Mouse (Mus musculus): ENCODE data around the gene Ntn1. TPM values are rescaled to one million over a fixed set of nuclear protein-coding genes. Genes with fewer than 3 reads are reported as not detected.

Gene Ntn1
- polyA plus RNA-seq, 1 experiment = not detected

DNA sequence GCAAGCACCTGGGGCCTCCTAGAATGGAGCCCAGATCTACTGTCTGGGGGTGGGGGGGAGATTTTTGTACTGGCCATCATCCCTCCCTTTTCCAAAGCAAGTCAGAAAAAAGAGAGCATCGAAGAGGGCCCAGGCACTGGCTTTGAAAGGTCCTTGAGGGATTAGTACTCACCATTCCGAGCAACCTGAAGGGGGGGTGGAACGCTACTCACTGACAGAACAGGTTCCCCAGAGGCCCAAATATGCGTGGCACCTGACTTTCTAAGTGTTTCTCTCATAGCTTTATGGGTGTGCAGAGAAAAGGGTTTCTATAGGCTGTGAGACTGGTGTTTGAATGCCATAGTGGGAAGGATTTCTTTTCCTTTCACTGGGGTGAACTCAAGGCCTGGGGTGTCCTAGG is 142.1 kb downstream of the Ntn1 start:
- no peak for TF ChIP-seq TAL1 (IDR thresholded peaks at IDR 0.05; ENCODE audit: low read length)
- TF ChIP-seq GATA1 (IDR thresholded peaks at IDR 0.05; ENCODE audit: low read length) = no peak

DNA sequence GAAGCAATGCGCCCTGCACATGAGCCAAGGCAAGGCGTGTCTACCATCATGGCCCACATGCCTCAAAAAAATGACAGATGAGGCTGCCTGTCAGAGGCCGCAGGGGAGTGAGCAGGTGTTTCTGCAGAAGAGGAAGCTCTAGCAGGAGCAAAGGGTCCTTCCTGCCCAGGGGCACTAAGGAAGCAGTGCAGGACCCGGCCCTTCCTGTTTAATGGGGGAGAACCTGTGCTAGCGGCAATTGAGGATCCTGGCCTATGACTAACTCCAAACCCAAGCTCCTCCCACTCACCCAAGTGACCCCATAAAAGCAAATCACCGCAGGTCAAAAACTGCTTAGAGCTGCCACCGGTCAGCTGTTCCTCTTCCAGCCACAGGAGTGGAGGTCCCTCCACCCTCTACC is 147.1 kb downstream of the Ntn1 start:
- H3K9me3 ChIP-seq (ENCODE audit: control insufficient read depth, low read length) = no peaks in the 10 kb centered on the region
- H3K27me3 ChIP-seq (ENCODE audit: control insufficient read depth) = no peaks in the 10 kb centered on the region
- H3K36me3 ChIP-seq (ENCODE audit: control insufficient read depth) = no peaks in the 10 kb centered on the region
- no peak for TF ChIP-seq GATA1 (IDR thresholded peaks at IDR 0.05; ENCODE audit: low read length)
- TF ChIP-seq TAL1 (IDR thresholded peaks at IDR 0.05; ENCODE audit: low read length) = no peak
- H3K4me3 ChIP-seq (replicated peaks) = no peak overlapping the region
- H3K4me1 ChIP-seq (ENCODE audit: control insufficient read depth) = no peaks in the 10 kb centered on the region

More for the DNA sequence above, 142.1 kb downstream of the Ntn1 start:
- H3K4me1 ChIP-seq (ENCODE audit: control insufficient read depth) = no peaks in the 10 kb centered on the region
- no peaks in the 10 kb centered on the region for H3K36me3 ChIP-seq (ENCODE audit: control insufficient read depth)
- H3K4me3 ChIP-seq (replicated peaks) = no peak overlapping the region
- H3K27me3 ChIP-seq (ENCODE audit: control insufficient read depth) = no peaks in the 10 kb centered on the region
- no peaks in the 10 kb centered on the region for H3K9me3 ChIP-seq (ENCODE audit: control insufficient read depth, low read length)

GRCm38 (mm10) chr11:68250106-68250505 is 150.5 kb downstream of the Ntn1 start:
- TF ChIP-seq GATA1 (IDR thresholded peaks at IDR 0.05; ENCODE audit: low read length) (no peak), TAL1 (IDR thresholded peaks at IDR 0.05; ENCODE audit: low read length) (no peak)
- Histone ChIP-seq H3K4me1 (ENCODE audit: control insufficient read depth) (no peaks in the 10 kb centered on the region), H3K36me3 (ENCODE audit: control insufficient read depth) (no peaks in the 10 kb centered on the region), H3K27me3 (ENCODE audit: control insufficient read depth) (no peaks in the 10 kb centered on the region), H3K4me3 (replicated peaks) (no peak overlapping the region), H3K9me3 (ENCODE audit: control insufficient read depth, low read length) (no peaks in the 10 kb centered on the region)

DNA sequence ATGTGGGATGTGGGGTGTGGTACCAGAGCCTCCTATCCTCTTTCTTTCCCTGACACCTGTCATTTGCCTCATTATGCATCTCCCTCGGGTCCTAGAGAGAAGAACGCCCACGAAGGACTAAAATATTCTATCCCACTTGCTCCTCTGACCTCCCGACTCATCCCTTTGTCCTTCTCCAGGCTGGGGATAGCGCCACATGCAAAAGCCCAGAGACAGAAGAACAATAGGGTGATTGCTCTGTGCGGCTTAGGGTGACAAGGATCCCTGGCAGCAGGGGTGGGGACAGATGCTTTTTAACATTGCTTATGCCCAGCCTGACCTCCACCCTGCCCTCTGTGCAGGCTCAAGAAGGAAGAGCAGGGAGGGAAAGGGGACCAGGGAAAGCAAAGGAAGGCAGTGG is 152.7 kb downstream of the Ntn1 start:
- no peak for TF ChIP-seq GATA1 (IDR thresholded peaks at IDR 0.05; ENCODE audit: low read length)
- H3K27me3 ChIP-seq (ENCODE audit: control insufficient read depth) = no peaks in the 10 kb centered on the region
- no peak overlapping the region for H3K4me3 ChIP-seq (replicated peaks)
- no peaks in the 10 kb centered on the region for H3K4me1 ChIP-seq (ENCODE audit: control insufficient read depth)
- H3K36me3 ChIP-seq (ENCODE audit: control insufficient read depth) = no peaks in the 10 kb centered on the region
- H3K9me3 ChIP-seq (ENCODE audit: control insufficient read depth, low read length) = peaks cover 6% of the 10 kb centered on the region

GRCm38 (mm10) chr11:68244992-68245261 is 155.7 kb downstream of the Ntn1 start:
- Histone ChIP-seq H3K9me3 (ENCODE audit: control insufficient read depth, low read length) (peaks cover 6% of the 10 kb centered on the region), H3K36me3 (ENCODE audit: control insufficient read depth) (no peaks in the 10 kb centered on the region), H3K4me1 (ENCODE audit: control insufficient read depth) (no peaks in the 10 kb centered on the region), H3K4me3 (replicated peaks) (no peak overlapping the region), H3K27me3 (ENCODE audit: control insufficient read depth) (no peaks in the 10 kb centered on the region)
- TF ChIP-seq GATA1 (IDR thresholded peaks at IDR 0.05; ENCODE audit: low read length) = no peak

DNA sequence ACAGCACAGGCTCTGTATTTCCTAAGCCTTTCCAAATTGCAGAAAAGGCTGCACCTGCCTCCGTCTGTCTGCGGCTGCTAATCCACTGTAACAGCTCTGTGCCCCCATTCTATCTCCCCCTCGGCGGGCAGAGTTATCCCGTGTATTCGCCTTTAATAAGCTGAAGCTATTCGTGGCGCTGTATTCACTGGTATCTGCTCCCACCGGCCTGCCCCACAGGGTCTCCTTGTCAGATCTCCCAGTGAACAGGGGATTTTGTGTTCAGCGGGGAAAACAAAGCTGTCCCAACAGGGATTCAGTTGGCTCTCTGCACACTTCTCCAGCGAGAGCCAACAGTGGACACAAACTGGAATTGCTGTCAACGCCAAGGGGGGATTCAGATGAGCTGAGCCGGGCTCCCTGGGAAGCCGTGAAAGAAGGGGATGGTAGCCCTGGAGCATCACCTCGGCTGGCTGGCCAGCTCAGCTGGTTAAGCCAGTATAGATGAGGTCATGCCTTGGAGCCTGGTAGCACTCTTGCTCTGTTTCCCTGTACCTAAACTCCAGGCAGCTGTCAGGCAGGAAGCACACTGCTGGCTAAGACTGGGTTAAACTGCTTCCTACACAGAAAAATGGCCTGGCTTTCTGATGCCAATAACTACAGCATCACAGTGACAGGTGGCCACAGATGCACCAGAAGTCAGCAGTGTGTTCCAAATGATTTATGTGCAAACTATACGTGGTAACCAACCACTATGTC is 156.2 kb downstream of the Ntn1 start:
- TF ChIP-seq TAL1 (IDR thresholded peaks at IDR 0.05; ENCODE audit: low read length) (no peak), GATA1 (IDR thresholded peaks at IDR 0.05; ENCODE audit: low read length) (no peak)
- H3K4me3 ChIP-seq (replicated peaks) = no peak overlapping the region
- no peaks in the 10 kb centered on the region for H3K27me3 ChIP-seq (ENCODE audit: control insufficient read depth)
- peaks cover 6% of the 10 kb centered on the region for H3K9me3 ChIP-seq (ENCODE audit: control insufficient read depth, low read length)
- H3K36me3 ChIP-seq (ENCODE audit: control insufficient read depth) = no peaks in the 10 kb centered on the region
- no peaks in the 10 kb centered on the region for H3K4me1 ChIP-seq (ENCODE audit: control insufficient read depth)

DNA sequence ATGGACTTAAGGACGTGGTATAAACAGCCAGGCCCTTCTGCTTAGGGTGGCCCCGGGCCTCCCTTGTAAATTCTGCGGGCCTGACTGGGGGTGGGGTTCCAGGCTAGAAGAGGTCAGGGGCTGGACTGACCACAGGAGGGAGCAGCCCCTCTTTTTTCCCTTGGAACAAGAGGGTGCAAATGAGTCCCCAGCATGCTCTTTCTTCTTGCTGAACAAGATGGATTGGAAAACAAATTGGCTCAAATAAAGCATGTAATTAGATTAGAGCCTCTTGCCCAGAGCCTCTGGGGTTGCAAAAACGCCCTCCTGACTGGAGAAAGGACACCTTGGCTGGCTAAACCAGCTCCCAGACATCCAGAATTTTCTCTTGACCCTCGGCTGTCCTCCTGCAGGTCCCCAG is 160.9 kb downstream of the Ntn1 start:
- Histone ChIP-seq H3K4me1 (ENCODE audit: control insufficient read depth) (no peaks in the 10 kb centered on the region), H3K27me3 (ENCODE audit: control insufficient read depth) (no peaks in the 10 kb centered on the region), H3K4me3 (replicated peaks) (no peak overlapping the region), H3K9me3 (ENCODE audit: control insufficient read depth, low read length) (peaks cover 6% of the 10 kb centered on the region), H3K36me3 (ENCODE audit: control insufficient read depth) (no peaks in the 10 kb centered on the region)
- TF ChIP-seq GATA1 (IDR thresholded peaks at IDR 0.05; ENCODE audit: low read length) (no peak), TAL1 (IDR thresholded peaks at IDR 0.05; ENCODE audit: low read length) (no peak)

GRCm38 (mm10) chr11:68233469-68233965 is 167.1 kb downstream of the Ntn1 start:
- H3K9me3 ChIP-seq (ENCODE audit: control insufficient read depth, low read length) = peaks cover 4% of the 10 kb centered on the region; the same call in 1 of the 2 replicates
- no peaks in the 10 kb centered on the region for H3K36me3 ChIP-seq (ENCODE audit: control insufficient read depth)
- no peak overlapping the region for H3K4me3 ChIP-seq (replicated peaks)
- no peaks in the 10 kb centered on the region for H3K4me1 ChIP-seq (ENCODE audit: control insufficient read depth)
- H3K27me3 ChIP-seq (ENCODE audit: control insufficient read depth) = no peaks in the 10 kb centered on the region
- TF ChIP-seq TAL1 (IDR thresholded peaks at IDR 0.05; ENCODE audit: low read length) = no peak
- no peak for TF ChIP-seq GATA1 (IDR thresholded peaks at IDR 0.05; ENCODE audit: low read length)

DNA sequence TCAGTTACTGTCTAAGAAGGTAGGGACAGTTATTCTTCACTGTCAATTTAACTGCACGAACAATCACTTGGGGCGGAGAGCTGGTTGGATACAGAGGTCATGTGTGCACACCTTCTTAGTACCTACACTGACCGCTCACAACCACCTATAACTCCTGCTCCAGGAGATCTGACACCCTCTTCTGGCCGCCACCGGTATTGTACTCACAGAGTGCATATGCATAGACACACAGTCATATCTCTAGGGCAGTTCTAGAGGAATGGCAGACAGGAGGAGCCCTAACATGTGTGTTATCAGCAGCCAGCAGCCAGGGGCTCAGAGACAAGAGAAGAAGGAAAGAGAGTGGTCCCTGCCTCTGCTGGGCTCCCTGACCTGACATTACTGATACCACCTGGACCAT is 169.1 kb downstream of the Ntn1 start:
- Histone ChIP-seq H3K36me3 (ENCODE audit: control insufficient read depth) (no peaks in the 10 kb centered on the region), H3K4me1 (ENCODE audit: control insufficient read depth) (no peaks in the 10 kb centered on the region), H3K9me3 (ENCODE audit: control insufficient read depth, low read length) (peaks cover 4% of the 10 kb centered on the region; the same call in 1 of the 2 replicates), H3K4me3 (replicated peaks) (no peak overlapping the region), H3K27me3 (ENCODE audit: control insufficient read depth) (no peaks in the 10 kb centered on the region)
- TF ChIP-seq GATA1 (IDR thresholded peaks at IDR 0.05; ENCODE audit: low read length) (no peak), TAL1 (IDR thresholded peaks at IDR 0.05; ENCODE audit: low read length) (no peak)
